Mouse (Mus musculus) right cerebral cortex, postnatal 10 days (tissue): ENCODE measurements at regions not wholly inside any gene's neighbourhood (a gene's known extent, or its start where the extent isn't known, plus 50 kb on each side); places are given as distances from the start of the nearest gene placed in this dataset.

Experiments
- DNase-seq, 2 experiments: peaks; one replicate each; pipeline ENCODE4 v3.0.0; 2021; ENCODE audit warnings: low spot score in 2 of 2

DNA sequence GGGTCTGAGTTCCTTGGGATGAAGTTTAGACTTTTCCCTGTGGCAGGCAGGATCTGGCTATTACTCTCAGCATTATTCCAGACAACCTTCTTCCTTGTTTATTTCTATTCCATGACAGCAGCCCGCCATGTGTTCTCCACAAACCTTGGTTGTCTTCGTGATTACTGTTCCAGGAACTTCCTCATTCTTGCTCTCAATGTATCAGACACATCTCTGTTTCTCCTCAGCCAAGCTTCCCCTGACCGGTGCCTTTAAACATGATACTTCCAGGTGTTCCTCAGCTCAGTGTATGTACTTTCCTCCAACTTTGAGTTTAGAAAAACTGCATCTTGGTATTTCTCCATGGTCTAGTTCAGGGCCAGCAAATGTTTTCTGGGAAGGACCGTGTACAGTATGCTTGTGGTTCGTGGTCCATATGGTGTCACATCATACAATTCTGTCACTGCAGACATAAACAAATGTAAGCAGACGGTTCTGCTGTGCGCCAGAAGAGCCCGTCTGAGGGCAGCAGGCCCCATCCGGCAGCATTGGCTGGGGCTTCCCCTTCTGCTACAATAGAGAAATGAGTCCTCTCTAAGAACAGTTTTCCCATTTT is 64.2 kb downstream of the Peg10 start:
- DNase-seq: no peak

DNA sequence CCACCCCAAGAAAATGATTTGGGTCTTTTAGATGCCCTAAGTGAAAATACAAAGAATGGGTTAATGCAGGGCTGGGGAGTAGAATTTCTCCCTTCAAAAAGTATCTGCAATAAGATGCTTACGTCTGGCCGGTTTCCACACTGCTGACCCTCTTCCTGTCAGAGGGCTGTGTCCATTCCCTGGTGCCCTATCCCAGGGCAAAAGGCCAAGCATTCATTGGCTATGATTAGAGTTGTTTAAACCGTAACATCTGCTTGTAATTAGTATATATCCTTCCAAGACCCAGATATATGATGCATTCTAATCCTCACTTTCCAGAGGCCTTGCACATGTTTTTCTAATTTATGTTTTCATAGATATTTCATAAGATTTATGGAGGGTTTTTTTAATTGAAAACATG is 66.1 kb downstream of the Peg10 start:
- DNase-seq: no peak

DNA sequence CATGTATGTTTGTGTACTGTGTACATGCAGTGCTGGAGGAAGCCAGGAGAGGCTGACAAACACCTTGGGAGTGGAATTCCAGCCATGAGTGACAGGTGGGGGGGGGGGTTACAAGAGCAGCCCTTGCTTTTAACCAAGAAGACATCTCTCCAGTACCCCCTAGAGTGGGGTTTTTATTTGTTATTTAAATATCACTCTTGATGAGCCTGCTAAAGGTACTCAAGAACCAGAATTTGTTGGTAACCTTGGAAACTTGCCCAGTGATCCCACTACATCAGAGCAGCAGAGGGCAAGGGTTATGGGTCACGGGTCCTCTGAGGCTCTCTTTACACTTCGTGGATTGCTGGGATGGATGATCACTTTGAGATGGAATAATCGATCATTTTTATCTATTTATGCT is 69.8 kb downstream of the Peg10 start:
- no peak for DNase-seq

DNA sequence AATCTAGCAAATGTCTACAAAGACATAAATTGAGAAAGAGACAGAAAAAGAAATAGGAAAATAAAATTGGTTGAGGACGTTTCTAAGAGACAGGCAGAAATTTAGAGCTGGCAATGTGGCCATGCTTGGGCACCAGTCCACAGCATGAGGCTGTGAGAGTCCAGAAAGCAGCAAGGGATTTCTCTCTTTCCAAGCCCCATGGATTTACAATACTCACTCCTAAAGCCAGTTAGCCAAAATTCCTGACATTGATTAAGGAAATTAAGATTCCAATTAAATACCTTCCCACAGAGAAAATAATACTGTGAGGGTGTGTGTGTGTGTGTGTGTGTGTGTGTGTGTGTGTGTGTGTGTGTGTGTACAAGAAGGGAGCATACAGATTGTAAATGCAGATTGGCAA is 61.5 kb upstream of the Ppp1r9a start:
- peak; percentile 23 to 25 for DNase-seq

DNA sequence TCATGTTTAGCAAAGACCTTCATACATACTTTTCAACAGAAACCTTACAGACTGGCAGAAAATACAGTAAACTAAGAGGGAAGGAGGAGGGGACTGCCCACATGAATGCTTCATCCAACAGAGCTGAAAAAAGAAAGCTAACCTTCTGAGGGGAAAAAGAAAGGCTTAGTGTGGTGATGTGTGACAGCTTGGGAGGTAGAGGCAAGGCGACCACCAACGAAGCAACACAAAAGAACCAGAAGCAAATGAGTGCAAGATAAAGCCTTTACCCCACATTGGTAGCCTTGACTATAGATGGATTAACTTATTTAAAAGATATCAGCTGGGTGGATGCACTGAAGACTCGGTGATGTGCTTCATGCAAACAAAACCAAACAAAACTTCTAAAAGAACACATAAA is 53.0 kb upstream of the Ppp1r9a start:
- DNase-seq: no peak

DNA sequence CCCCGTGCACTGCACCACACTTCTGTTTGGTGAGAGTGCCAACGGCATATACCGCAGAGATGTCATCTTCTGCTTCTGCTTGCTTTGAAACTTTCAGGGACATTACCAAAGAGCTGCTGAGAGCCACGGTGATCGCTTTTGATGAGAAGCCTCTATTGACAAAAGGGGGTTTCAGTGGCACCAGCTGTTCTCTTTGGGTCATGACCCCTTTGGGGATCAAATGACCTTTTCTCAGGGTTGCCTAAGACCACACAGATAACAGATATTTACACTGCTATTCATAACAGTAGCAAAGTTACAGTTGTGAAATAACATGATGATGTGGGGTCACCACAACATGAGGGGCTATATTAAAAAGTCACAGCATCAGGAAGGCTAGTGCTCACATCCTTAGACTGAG is 51.7 kb upstream of the Ppp1r9a start:
- no peak for DNase-seq
